Mouse (Mus musculus) liver, embryonic 14.5 days (tissue): Measurements from ENCODE around the gene Rspo3.

Experiments used
- CTCF ChIP-seq: IDR thresholded peaks from 2 replicates; pipeline ENCODE4 v1.5.1; 2016; ENCODE audit warnings: antibody characterized with exemption, low read depth, control low read depth
- EP300 ChIP-seq: IDR thresholded peaks from 2 replicates; pipeline ENCODE4 v1.6.1; 2016; ENCODE audit warnings: antibody characterized with exemption, low read depth

DNA sequence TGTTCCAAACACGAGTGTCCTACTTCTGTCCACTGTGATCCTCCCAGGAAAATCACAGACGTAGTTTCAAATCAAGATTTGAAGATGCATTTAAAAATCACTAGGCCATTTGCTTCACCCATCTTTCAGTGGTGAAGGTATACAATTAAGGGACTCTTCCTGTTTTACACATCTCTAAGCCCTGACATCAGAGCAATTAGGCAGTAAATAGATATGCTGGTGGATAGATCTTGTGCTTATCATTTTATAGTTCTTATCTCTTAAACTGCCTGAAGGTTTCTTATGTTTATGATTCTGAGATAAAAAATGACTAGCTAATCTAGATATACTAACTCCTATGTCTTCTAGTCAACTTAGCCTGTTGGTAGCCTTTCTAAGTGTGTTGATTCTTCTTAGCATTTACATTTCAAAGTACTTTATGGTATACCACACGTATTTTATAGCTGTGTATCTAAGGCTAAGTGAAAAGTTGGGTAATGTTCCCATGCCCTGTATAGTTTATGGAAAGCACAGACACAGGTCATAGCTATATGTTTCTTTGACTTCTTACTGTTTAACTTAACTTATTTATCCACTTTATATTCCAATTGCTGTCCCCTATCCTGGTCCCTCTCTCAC is 38.4 kb downstream of the Rspo3 start:
- no peak for TF ChIP-seq CTCF
- no peak for TF ChIP-seq EP300
